Mouse (Mus musculus): ENCODE results near the gene Stab1. TPM values are rescaled to one million over a fixed set of nuclear protein-coding genes. Genes with fewer than 3 reads are reported as not detected.

Stab1 gene
- polyA plus RNA-seq, 1 experiment from 2014 or later: 32.2 TPM

DNA sequence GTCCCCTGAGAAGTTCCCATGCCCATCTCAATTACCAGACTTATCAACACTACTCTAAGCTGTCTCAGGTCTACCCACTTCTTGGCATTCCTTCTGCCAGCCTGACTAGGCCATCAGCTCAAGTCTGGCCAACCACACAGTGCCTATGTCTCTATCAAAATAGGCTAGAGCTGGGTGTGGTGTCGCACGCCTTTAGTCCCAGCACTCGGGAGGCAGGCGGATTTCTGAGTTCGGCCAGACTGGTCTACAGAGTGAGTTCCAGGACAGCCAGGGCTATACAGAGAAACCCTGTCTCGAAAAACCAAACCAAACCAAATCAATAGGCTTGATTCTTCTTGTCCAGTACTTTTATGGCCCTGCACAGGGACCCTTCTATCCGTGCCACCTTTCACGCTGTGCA is 41.6 kb downstream of the Stab1 start:
- Histone ChIP-seq H3K9ac (ENCODE audit: low read depth, low read length) (peak overlapping the region; percentile 26; the same call in 1 of the 2 replicates), H3K4me1 (ENCODE audit: control insufficient read depth, low read depth, low read length) (peaks cover 50% of the 10 kb centered on the region), H3K9me3 (replicated peaks; ENCODE audit: control insufficient read depth, low read length) (no peaks in the 10 kb centered on the region), H3K27ac (ENCODE audit: low read length) (peak overlapping the region; percentile 54), H3K4me3 (ENCODE audit: low read depth, low read length) (peak overlapping the region; percentile 38), H3K27me3 (ENCODE audit: control insufficient read depth, insufficient read depth, low read depth, low read length) (no peaks in the 10 kb centered on the region), H3K36me3 (ENCODE audit: control insufficient read depth, insufficient read depth) (peaks cover 4% of the 10 kb centered on the region; the same call in 1 of the 2 replicates), H3K4me2 (ENCODE audit: low read depth, low read length) (peak overlapping the region; percentile 44)
- WGBS (ENCODE audit: insufficient replicate concordance): 64% methylated on average over 8 of the region's 8 CpGs
- ATAC-seq (ENCODE audit: low read depth): no peak

GRCm38 (mm10) chr14:31125106-31126075 is 43.0 kb downstream of the Stab1 start:
- Histone ChIP-seq H3K9ac (ENCODE audit: low read depth, low read length) (no peak overlapping the region), H3K36me3 (ENCODE audit: control insufficient read depth, insufficient read depth) (peaks cover 8% of the 10 kb centered on the region; the same call in 1 of the 2 replicates), H3K9me3 (replicated peaks; ENCODE audit: control insufficient read depth, low read length) (no peaks in the 10 kb centered on the region), H3K27ac (ENCODE audit: low read length) (peak overlapping the region; percentile 10), H3K27me3 (ENCODE audit: control insufficient read depth, insufficient read depth, low read depth, low read length) (no peaks in the 10 kb centered on the region), H3K4me2 (ENCODE audit: low read depth, low read length) (peak overlapping the region; percentile 44; the same call in 1 of the 2 replicates), H3K4me1 (ENCODE audit: control insufficient read depth, low read depth, low read length) (peaks cover 44% of the 10 kb centered on the region), H3K4me3 (ENCODE audit: low read depth, low read length) (no peak overlapping the region)
- no peak for ATAC-seq (ENCODE audit: low read depth)
- 53% methylated on average over 9 of the region's 9 CpGs for WGBS (ENCODE audit: insufficient replicate concordance)

GRCm38 (mm10) chr14:31115522-31115921 is 52.9 kb downstream of the Stab1 start:
- Histone ChIP-seq H3K36me3 (ENCODE audit: control insufficient read depth, insufficient read depth) (peaks cover 33% of the 10 kb centered on the region), H3K9ac (ENCODE audit: low read depth, low read length) (no peak overlapping the region), H3K4me1 (ENCODE audit: control insufficient read depth, low read depth, low read length) (peaks cover 11% of the 10 kb centered on the region), H3K9me3 (replicated peaks; ENCODE audit: control insufficient read depth, low read length) (no peaks in the 10 kb centered on the region), H3K4me3 (ENCODE audit: low read depth, low read length) (no peak overlapping the region), H3K27ac (ENCODE audit: low read length) (no peak overlapping the region), H3K4me2 (ENCODE audit: low read depth, low read length) (no peak overlapping the region), H3K27me3 (ENCODE audit: control insufficient read depth, insufficient read depth, low read depth, low read length) (no peaks in the 10 kb centered on the region)
- ATAC-seq (ENCODE audit: low read depth): no peak
- WGBS (ENCODE audit: insufficient replicate concordance): 43% methylated on average over 2 of the region's 2 CpGs

GRCm38 (mm10) chr14:31114011-31114410 is 54.4 kb downstream of the Stab1 start:
- no peaks in the 10 kb centered on the region for H3K27me3 ChIP-seq (ENCODE audit: control insufficient read depth, insufficient read depth, low read depth, low read length)
- H3K4me3 ChIP-seq (ENCODE audit: low read depth, low read length): no peak overlapping the region
- peaks cover 14% of the 10 kb centered on the region for H3K4me1 ChIP-seq (ENCODE audit: control insufficient read depth, low read depth, low read length)
- no peaks in the 10 kb centered on the region for H3K9me3 ChIP-seq (replicated peaks; ENCODE audit: control insufficient read depth, low read length)
- peaks cover 42% of the 10 kb centered on the region for H3K36me3 ChIP-seq (ENCODE audit: control insufficient read depth, insufficient read depth)
- WGBS (ENCODE audit: insufficient replicate concordance): 34% methylated on average over 3 of the region's 3 CpGs
- H3K27ac ChIP-seq (ENCODE audit: low read length): no peak overlapping the region
- no peak overlapping the region for H3K4me2 ChIP-seq (ENCODE audit: low read depth, low read length)
- peak; percentile 57; the same call in 1 of the 2 replicates for ATAC-seq (ENCODE audit: low read depth)
- H3K9ac ChIP-seq (ENCODE audit: low read depth, low read length): no peak overlapping the region

GRCm38 (mm10) chr14:31112187-31112586 is 56.3 kb downstream of the Stab1 start:
- Histone ChIP-seq H3K4me3 (ENCODE audit: low read depth, low read length) (no peak overlapping the region), H3K9me3 (replicated peaks; ENCODE audit: control insufficient read depth, low read length) (no peaks in the 10 kb centered on the region), H3K4me2 (ENCODE audit: low read depth, low read length) (no peak overlapping the region), H3K27ac (ENCODE audit: low read length) (no peak overlapping the region), H3K9ac (ENCODE audit: low read depth, low read length) (no peak overlapping the region), H3K4me1 (ENCODE audit: control insufficient read depth, low read depth, low read length) (peaks cover 14% of the 10 kb centered on the region), H3K36me3 (ENCODE audit: control insufficient read depth, insufficient read depth) (peaks cover 34% of the 10 kb centered on the region), H3K27me3 (ENCODE audit: control insufficient read depth, insufficient read depth, low read depth, low read length) (no peaks in the 10 kb centered on the region)
- 72% methylated on average over 5 of the region's 5 CpGs for WGBS (ENCODE audit: insufficient replicate concordance)
- no peak for ATAC-seq (ENCODE audit: low read depth)

DNA sequence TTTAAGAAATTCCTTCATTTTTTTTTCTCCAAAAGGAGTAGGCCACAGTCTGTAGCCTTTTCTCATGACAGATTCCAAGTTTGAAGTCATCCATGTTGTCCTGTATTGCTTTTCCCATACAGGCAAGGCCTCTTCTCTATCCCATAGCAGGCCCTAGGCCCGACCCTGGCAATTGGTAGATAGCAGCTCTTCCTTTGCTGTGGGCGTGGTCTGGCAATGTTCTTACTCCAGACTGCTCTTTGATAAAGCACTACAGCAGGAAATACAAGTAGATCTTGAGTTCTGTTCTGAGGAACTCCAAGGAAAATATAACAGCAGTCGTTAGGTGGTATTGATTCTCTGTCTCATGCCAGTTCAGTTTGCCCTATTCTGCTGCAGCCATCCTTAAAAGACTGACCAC is 57.8 kb downstream of the Stab1 start:
- H3K27ac ChIP-seq (ENCODE audit: low read length): peak overlapping the region; percentile 46; the same call in 1 of the 2 replicates
- H3K4me3 ChIP-seq (ENCODE audit: low read depth, low read length): no peak overlapping the region
- 27% methylated on average over 3 of the region's 3 CpGs for WGBS (ENCODE audit: insufficient replicate concordance)
- H3K4me2 ChIP-seq (ENCODE audit: low read depth, low read length): no peak overlapping the region
- no peaks in the 10 kb centered on the region for H3K9me3 ChIP-seq (replicated peaks; ENCODE audit: control insufficient read depth, low read length)
- ATAC-seq (ENCODE audit: low read depth): peak; percentile 88
- no peaks in the 10 kb centered on the region for H3K27me3 ChIP-seq (ENCODE audit: control insufficient read depth, insufficient read depth, low read depth, low read length)
- H3K9ac ChIP-seq (ENCODE audit: low read depth, low read length): no peak overlapping the region
- H3K4me1 ChIP-seq (ENCODE audit: control insufficient read depth, low read depth, low read length): peaks cover 14% of the 10 kb centered on the region
- H3K36me3 ChIP-seq (ENCODE audit: control insufficient read depth, insufficient read depth): peaks cover 41% of the 10 kb centered on the region

DNA sequence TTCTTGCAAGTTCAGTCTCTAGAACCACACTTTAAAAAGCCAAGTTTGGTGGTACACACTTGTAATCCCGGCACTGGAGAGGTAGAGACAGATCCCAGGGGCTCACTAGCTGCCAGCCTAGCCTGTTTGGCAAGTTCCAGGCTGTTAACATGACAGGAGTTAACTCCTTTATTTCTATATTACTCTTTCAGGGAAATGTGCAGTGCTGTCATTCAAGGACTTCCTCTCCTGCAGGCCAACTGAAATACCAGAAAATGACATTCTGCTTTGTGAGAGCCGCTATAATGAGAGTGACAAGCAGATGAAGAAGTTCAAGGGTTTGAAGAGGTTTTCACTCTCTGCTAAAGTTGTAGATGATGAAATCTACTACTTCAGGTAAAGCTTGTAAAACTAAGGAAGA is 63.3 kb downstream of the Stab1 start:
- Histone ChIP-seq H3K9ac (ENCODE audit: low read depth, low read length) (no peak overlapping the region), H3K36me3 (ENCODE audit: control insufficient read depth, insufficient read depth) (peaks cover 32% of the 10 kb centered on the region), H3K27me3 (ENCODE audit: control insufficient read depth, insufficient read depth, low read depth, low read length) (no peaks in the 10 kb centered on the region), H3K9me3 (replicated peaks; ENCODE audit: control insufficient read depth, low read length) (no peaks in the 10 kb centered on the region), H3K4me1 (ENCODE audit: control insufficient read depth, low read depth, low read length) (peaks cover under 1% of the 10 kb centered on the region), H3K4me2 (ENCODE audit: low read depth, low read length) (no peak overlapping the region), H3K4me3 (ENCODE audit: low read depth, low read length) (no peak overlapping the region), H3K27ac (ENCODE audit: low read length) (no peak overlapping the region)
- WGBS (ENCODE audit: insufficient replicate concordance): 91% methylated on average over 2 of the region's 2 CpGs
- no peak for ATAC-seq (ENCODE audit: low read depth)

GRCm38 (mm10) chr14:31089918-31090317 is 78.5 kb downstream of the Stab1 start:
- Histone ChIP-seq H3K36me3 (ENCODE audit: control insufficient read depth, insufficient read depth) (peaks cover 35% of the 10 kb centered on the region), H3K9me3 (replicated peaks; ENCODE audit: control insufficient read depth, low read length) (no peaks in the 10 kb centered on the region), H3K4me3 (ENCODE audit: low read depth, low read length) (no peak overlapping the region), H3K9ac (ENCODE audit: low read depth, low read length) (no peak overlapping the region), H3K27ac (ENCODE audit: low read length) (no peak overlapping the region), H3K4me1 (ENCODE audit: control insufficient read depth, low read depth, low read length) (peaks cover 3% of the 10 kb centered on the region; the same call in 1 of the 2 replicates), H3K27me3 (ENCODE audit: control insufficient read depth, insufficient read depth, low read depth, low read length) (no peaks in the 10 kb centered on the region), H3K4me2 (ENCODE audit: low read depth, low read length) (no peak overlapping the region)
- ATAC-seq (ENCODE audit: low read depth): no peak
- 75% methylated on average over 1 of the region's 1 CpGs for WGBS (ENCODE audit: insufficient replicate concordance)

All from liver, embryonic 16.5 days (tissue).